Mouse (Mus musculus) lung, adult 2 months (tissue): Measurements from ENCODE around the gene L1td1.

Source experiments
- CTCF ChIP-seq: fragments of 200-500 bp; IDR thresholded peaks from 2 replicates; pipeline ENCODE4 v1.5.1; 2011; ENCODE audit warnings: mild to moderate bottlenecking, low read length, control low read depth; ENCODE audit not compliant: insufficient read depth
- POLR2A ChIP-seq: fragments of 200-500 bp; IDR thresholded peaks from 2 replicates; pipeline ENCODE4 v1.6.1; 2011; ENCODE audit warnings: low read depth, mild to moderate bottlenecking, control low read depth, low read length, borderline replicate concordance; ENCODE audit errors: extremely low read depth

GRCm38 (mm10) chr4:98778219-98778618 is 51.7 kb downstream of the L1td1 start:
- TF ChIP-seq CTCF (no peak), POLR2A (no peak)
